Mouse (Mus musculus) MEL (cell line): ENCODE data around the gene Zfp987.
"Not testable (repeated sequence)": the region's sequence is repeated elsewhere in the genome, so short reads cannot be mapped to it uniquely, and the experiment has no call there.

Source experiments
- CTCF ChIP-seq, 3 experiments: IDR thresholded peaks in 2 of 3; conservative IDR thresholded peaks in 1 of 3; 2 replicates each; pipeline ENCODE4 v1.5.1; 2011 to 2012; ENCODE audit warnings: low read length in 3 of 3, low read depth in 2 of 3, mild to moderate bottlenecking in 2 of 3, improper control_type of control experiment in 1 of 3, inconsistent platforms in 1 of 3, mixed read lengths in 1 of 3, moderate library complexity in 1 of 3; ENCODE audit not compliant: control insufficient read depth in 1 of 3, insufficient read depth in 1 of 3, poor library complexity in 1 of 3, severe bottlenecking in 1 of 3
- ETS1 ChIP-seq: IDR thresholded peaks from 2 replicates; pipeline ENCODE4 v1.6.1; 2012; ENCODE audit warnings: low read depth, mild to moderate bottlenecking, inconsistent platforms, low read length, improper control_type of control experiment, moderate library complexity
- RAD21 ChIP-seq: IDR thresholded peaks from 2 replicates; pipeline ENCODE4 v1.6.1; 2011; ENCODE audit warnings: mild to moderate bottlenecking, low read depth, low read length, improper control_type of control experiment
- TBP ChIP-seq: IDR thresholded peaks from 2 replicates; pipeline ENCODE4 v1.8.0; 2011; ENCODE audit warnings: low read depth, low read length, improper control_type of control experiment
- ZMIZ1 ChIP-seq: IDR thresholded peaks from 2 replicates; pipeline ENCODE4 v1.6.1; 2012; ENCODE audit warnings: low read depth, mild to moderate bottlenecking, inconsistent platforms, low read length, improper control_type of control experiment, moderate library complexity

GRCm38 (mm10) chr4:146168730-146169215, 71.7 kb downstream of the Zfp987 start:
- TF ChIP-seq CTCF (IDR thresholded peaks at IDR 0.05 in 2 of 3, conservative IDR thresholded peaks at IDR 0.05 in 1 of 3; ENCODE audit: control insufficient read depth in 1 of 3, insufficient read depth in 1 of 3, low read depth in 2 of 3, low read length in 3 of 3, poor library complexity in 1 of 3, severe bottlenecking in 1 of 3); ZMIZ1; ETS1; TBP; RAD21: not testable (repeated sequence)
